Mouse (Mus musculus) natural killer cell, adult 2 months (primary cell): ENCODE results near the gene Tada2b.

Experiments
- DNase-seq, 2 experiments: peaks; one replicate each; pipeline ENCODE4 v3.0.0; 2022; ENCODE audit warnings: low spot score in 2 of 2

The Tada2b gene

GRCm38 (mm10) chr5:36446166-36446890 lies 37.8 kb downstream of the Tada2b start:
- no peak for DNase-seq

- no peak for DNase-seq
Measured at GRCm38 (mm10) chr5:36445028-36445427, 39.1 kb downstream of the Tada2b start.

GRCm38 (mm10) chr5:36444611-36445010 lies 39.5 kb downstream of the Tada2b start:
- no peak for DNase-seq

GRCm38 (mm10) chr5:36440741-36441140 lies 43.3 kb downstream of the Tada2b start:
- DNase-seq = no peak

- DNase-seq = no peak
Measured at GRCm38 (mm10) chr5:36436858-36437257, 47.2 kb downstream of the Tada2b start.

- no peak for DNase-seq
Measured at GRCm38 (mm10) chr5:36434398-36434967, 49.6 kb downstream of the Tada2b start.

- DNase-seq = no peak
Measured at GRCm38 (mm10) chr5:36431711-36432110, 52.4 kb downstream of the Tada2b start.

- no peak for DNase-seq
Measured at GRCm38 (mm10) chr5:36429551-36429950, 54.5 kb downstream of the Tada2b start.

- DNase-seq = no peak
Measured at GRCm38 (mm10) chr5:36427831-36428230, 56.3 kb downstream of the Tada2b start.

GRCm38 (mm10) chr5:36426404-36426803 lies 57.7 kb downstream of the Tada2b start:
- no peak for DNase-seq

GRCm38 (mm10) chr5:36424676-36425075 lies 59.4 kb downstream of the Tada2b start:
- no peak for DNase-seq
